Mouse (Mus musculus): ENCODE data around the gene Rab3ip.

DNA sequence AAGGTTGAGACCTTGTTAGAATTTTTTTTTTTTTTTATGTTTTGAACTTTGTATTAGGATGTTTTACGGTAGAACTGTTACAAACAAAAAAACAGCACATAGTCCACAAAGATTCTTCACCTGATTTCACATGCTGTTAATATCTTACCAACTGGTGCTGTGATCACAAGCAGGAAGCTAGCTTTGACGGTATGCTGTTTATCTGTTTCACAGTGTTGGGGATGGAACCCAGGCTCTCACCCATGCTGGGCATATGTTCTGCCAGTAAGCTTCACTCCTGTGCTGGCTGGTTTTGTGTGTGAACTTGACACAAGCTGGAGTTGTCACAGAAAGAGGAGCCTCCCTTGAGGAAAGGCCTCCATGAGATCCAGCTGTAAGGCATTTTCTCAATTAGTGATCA is 27.3 kb upstream of the Rab3ip start:
- TF ChIP-seq HCFC1 (IDR thresholded peaks at IDR 0.05; ENCODE audit: borderline replicate concordance, insufficient read depth, low read length), result no peak
- TF ChIP-seq ZC3H11A (IDR thresholded peaks at IDR 0.05; ENCODE audit: borderline replicate concordance, low read depth, low read length), result no peak
- no peak for TF ChIP-seq MAFK (IDR thresholded peaks at IDR 0.05; ENCODE audit: insufficient read depth, low read depth, low read length)
- TF ChIP-seq ZNF384 (IDR thresholded peaks at IDR 0.05; ENCODE audit: low read depth, low read length), result no peak
- TF ChIP-seq CHD2 (IDR thresholded peaks at IDR 0.05; ENCODE audit: low read depth, low read length), result no peak

All from ES-E14 (cell line).